Mouse (Mus musculus) erythroblast, embryonic 14.5 days (primary cell): Measurements from ENCODE around the gene Rnf215.

Experiments used
- GATA1 ChIP-seq: IDR thresholded peaks from 2 replicates; pipeline ENCODE4 v1.6.1; 2012; ENCODE audit warnings: low read length, inconsistent platforms, mixed read lengths
- TAL1 ChIP-seq: IDR thresholded peaks from 3 replicates; pipeline ENCODE4 v1.6.1; 2012; ENCODE audit warnings: low read length, inconsistent platforms, mixed read lengths

- TF ChIP-seq TAL1 (no peak), GATA1 (no peak)
These were observed 35.6 kb upstream of the Rnf215 start for GRCm38 (mm10) chr11:4099447-4099846.
